Mouse (Mus musculus) retina, postnatal 1 day (tissue): ENCODE measurements around the gene Pnmal2.

ENCODE experiments used
- DNase-seq: peaks from one replicate; pipeline ENCODE4 v3.0.0-alpha.2; 2012

Gene Pnmal2

GRCm38 (mm10) chr7:16944061-16944807 is at the start of gene Pnmal2:
Pnmal2 (plus strand) TSS chr7:16944682.
- DNase-seq = peak; percentile 96

GRCm38 (mm10) chr7:16895000-16895399 is 49.5 kb upstream of the Pnmal2 start:
- DNase-seq = peak; percentile 90

GRCm38 (mm10) chr7:16895511-16895910 is 49.0 kb upstream of the Pnmal2 start:
- DNase-seq = no peak

- DNase-seq = peak; percentile 64
Measured at GRCm38 (mm10) chr7:16900526-16900925, 44.0 kb upstream of the Pnmal2 start.

- no peak for DNase-seq
Measured at GRCm38 (mm10) chr7:16903439-16903955, 41.0 kb upstream of the Pnmal2 start.

- no peak for DNase-seq
Measured at GRCm38 (mm10) chr7:16904120-16904675, 40.3 kb upstream of the Pnmal2 start.

GRCm38 (mm10) chr7:16905491-16906021 is 38.9 kb upstream of the Pnmal2 start:
- DNase-seq = no peak

- DNase-seq = no peak
Measured at GRCm38 (mm10) chr7:16906281-16906680, 38.2 kb upstream of the Pnmal2 start, which contains the start of gene Ptgir. Ptgir (plus strand) TSS chr7:16906490.

GRCm38 (mm10) chr7:16906889-16907559 is 37.5 kb upstream of the Pnmal2 start:
- DNase-seq = no peak

GRCm38 (mm10) chr7:16907842-16908241 is 36.6 kb upstream of the Pnmal2 start:
- DNase-seq = no peak

- DNase-seq = no peak
Measured at GRCm38 (mm10) chr7:16908367-16908766, 36.1 kb upstream of the Pnmal2 start.

- no peak for DNase-seq
Measured at GRCm38 (mm10) chr7:16908859-16909258, 35.6 kb upstream of the Pnmal2 start.

- DNase-seq = no peak
Measured at GRCm38 (mm10) chr7:16909909-16910308, 34.6 kb upstream of the Pnmal2 start.

GRCm38 (mm10) chr7:16911904-16912303 is 32.6 kb upstream of the Pnmal2 start:
- DNase-seq = no peak

- no peak for DNase-seq
Measured at GRCm38 (mm10) chr7:16912360-16912759, 32.1 kb upstream of the Pnmal2 start.

- DNase-seq = peak; percentile 87
Measured at GRCm38 (mm10) chr7:16913806-16914452, 30.6 kb upstream of the Pnmal2 start.

GRCm38 (mm10) chr7:16914453-16915343 is 29.8 kb upstream of the Pnmal2 start:
- DNase-seq = no peak

- no peak for DNase-seq
Measured at GRCm38 (mm10) chr7:16915461-16916340, 28.8 kb upstream of the Pnmal2 start.

GRCm38 (mm10) chr7:16916342-16917265 is 27.9 kb upstream of the Pnmal2 start:
- DNase-seq = no peak

- DNase-seq = no peak
Measured at GRCm38 (mm10) chr7:16917447-16917846, 27.0 kb upstream of the Pnmal2 start.
